Comparison of ENCODE assay signal across 11 mouse cellular contexts in genomic region chr10:119076100-119076566, GRCm38 (mm10).
DNase-seq lines count a peak whose midpoint lies in the region; ATAC-seq and TF ChIP-seq lines count a peak whose summit lies in the region.
"Had no signal": no experiment of that assay in that cellular context is flagged by ENCODE, and none has a peak within 500 bp of the region (broad histone marks: within the 10 kb centered on the region; RNA-seq: fewer than 3 reads in every experiment).

No protein-coding gene starts in this region.

- no peaks in the 10 kb centered on the region for H3K27me3 ChIP-seq in heart, embryonic 14.5 days (ENCODE audit: control insufficient read depth, insufficient read depth, low read length)
- H3K27me3 ChIP-seq in heart, embryonic 11.5 days (ENCODE audit: control insufficient read depth, insufficient read depth, low read length): no peaks in the 10 kb centered on the region
- H3K27me3 ChIP-seq in intestine, embryonic 15.5 days (replicated peaks): no peaks in the 10 kb centered on the region
- no peaks in the 10 kb centered on the region for H3K27me3 ChIP-seq in liver, adult 2 months (ENCODE audit: control insufficient read depth, insufficient read depth, low read length)
- H3K27me3 ChIP-seq in neural tube, embryonic 13.5 days: no peaks in the 10 kb centered on the region

- whole genome bisulfite sequencing in heart, embryonic 14.5 days: 26% methylated on average over 12 of the region's 12 CpGs
- 24% methylated on average over 12 of the region's 12 CpGs for WGBS in heart, embryonic 11.5 days (ENCODE audit: insufficient replicate concordance)
- WGBS in intestine, embryonic 15.5 days: 5% methylated on average over 12 of the region's 12 CpGs
- 11% methylated on average over 12 of the region's 12 CpGs for WGBS in liver, adult 2 months
- WGBS in neural tube, embryonic 13.5 days: 8% methylated on average over 12 of the region's 12 CpGs

- H3K9me3 ChIP-seq in heart, embryonic 14.5 days (ENCODE audit: control insufficient read depth, low read length): no peaks in the 10 kb centered on the region
- H3K9me3 ChIP-seq in heart, embryonic 11.5 days (replicated peaks; ENCODE audit: control insufficient read depth, low read length): no peaks in the 10 kb centered on the region
- H3K9me3 ChIP-seq in intestine, embryonic 15.5 days: no peaks in the 10 kb centered on the region
- H3K9me3 ChIP-seq in neural tube, embryonic 13.5 days: no peaks in the 10 kb centered on the region

- no peak overlapping the region for H3K9ac ChIP-seq in heart, embryonic 14.5 days (ENCODE audit: low read length)
- no peak overlapping the region for H3K9ac ChIP-seq in heart, embryonic 11.5 days (ENCODE audit: low read depth, low read length)
- no peak overlapping the region; the same call in 1 of the 2 replicates for H3K9ac ChIP-seq in intestine, embryonic 15.5 days
- no peak overlapping the region for H3K9ac ChIP-seq in liver, adult 2 months (ENCODE audit: low read depth, low read length)
- no peak overlapping the region for H3K9ac ChIP-seq in neural tube, embryonic 13.5 days

- peak overlapping the region; percentile 5; the same call in 1 of the 2 replicates for H3K4me2 ChIP-seq in heart, embryonic 14.5 days (ENCODE audit: low read length)
- no peak overlapping the region for H3K4me2 ChIP-seq in heart, embryonic 11.5 days
- H3K4me2 ChIP-seq in intestine, embryonic 15.5 days (replicated peaks): peak overlapping the region; percentile 38
- H3K4me2 ChIP-seq in neural tube, embryonic 13.5 days: peak overlapping the region; percentile 18

- H3K4me3 ChIP-seq in heart, embryonic 14.5 days (ENCODE audit: control insufficient read depth in 1 of 2, insufficient read depth in 1 of 2, low read depth in 1 of 2, low read length in 2 of 2): no peak overlapping the region
- no peak overlapping the region for H3K4me3 ChIP-seq in heart, embryonic 11.5 days (ENCODE audit: low read depth, low read length)
- H3K4me3 ChIP-seq in intestine, embryonic 15.5 days (replicated peaks): no peak overlapping the region
- no peak overlapping the region for H3K4me3 ChIP-seq in liver, adult 2 months (ENCODE audit: insufficient read depth, low read depth, low read length)
- H3K4me3 ChIP-seq in neural tube, embryonic 13.5 days: no peak overlapping the region
- H3K4me3 ChIP-seq: layer of hippocampus, adult 2 months had no signal

- DNase-seq in liver, adult 2 months (ENCODE audit: extremely low read depth, low read depth, low spot score): peak; percentile 58
- DNase-seq in thymus, postnatal 36 days: no peak
- DNase-seq in gastrocnemius, adult 18-20 months (ENCODE audit: low spot score): no peak
- no peak for DNase-seq in right cerebral cortex, postnatal 14 days
- DNase-seq: cerebellum, adult 18-20 months; thymus, adult 2 months had no signal

- no peak for TF ChIP-seq CTCF in liver, adult 2 months (IDR thresholded peaks at IDR 0.05; ENCODE audit: low read depth, low read length)

- TF ChIP-seq POLR2A in liver, adult 2 months (IDR thresholded peaks at IDR 0.05; ENCODE audit: extremely low read depth, insufficient read depth, low read length): no peak

- H3K36me3 ChIP-seq in heart, embryonic 14.5 days (ENCODE audit: control insufficient read depth, insufficient read depth, low read length): no peaks in the 10 kb centered on the region
- no peaks in the 10 kb centered on the region for H3K36me3 ChIP-seq in heart, embryonic 11.5 days (ENCODE audit: control insufficient read depth, insufficient read depth, low read length)
- no peaks in the 10 kb centered on the region for H3K36me3 ChIP-seq in intestine, embryonic 15.5 days
- H3K36me3 ChIP-seq in liver, adult 2 months (ENCODE audit: control insufficient read depth, insufficient read depth, low read length): no peaks in the 10 kb centered on the region
- H3K36me3 ChIP-seq in neural tube, embryonic 13.5 days: no peaks in the 10 kb centered on the region

- peaks cover 8 to 16% of the 10 kb centered on the region in 2 experiments for H3K4me1 ChIP-seq in heart, embryonic 14.5 days (ENCODE audit: control insufficient read depth in 2 of 2, insufficient read depth in 2 of 2, low read length in 2 of 2)
- peaks cover 4% of the 10 kb centered on the region for H3K4me1 ChIP-seq in heart, embryonic 11.5 days (ENCODE audit: control insufficient read depth, insufficient read depth, low read length)
- H3K4me1 ChIP-seq in intestine, embryonic 15.5 days (replicated peaks): peaks cover 18% of the 10 kb centered on the region
- H3K4me1 ChIP-seq in liver, adult 2 months (ENCODE audit: control insufficient read depth, insufficient read depth, low read length): peaks cover 6% of the 10 kb centered on the region; the same call in 1 of the 2 replicates
- H3K4me1 ChIP-seq in neural tube, embryonic 13.5 days (replicated peaks): peaks cover 21% of the 10 kb centered on the region

- H3K79me2 ChIP-seq in liver, adult 2 months (ENCODE audit: control insufficient read depth, insufficient read depth, low read length): no peaks in the 10 kb centered on the region

- no peak for ATAC-seq in heart, embryonic 14.5 days (ENCODE audit: insufficient number of reproducible peaks, insufficient read depth, low FRiP score, low read depth)
- ATAC-seq in heart, embryonic 11.5 days (replicated peaks; ENCODE audit: insufficient number of reproducible peaks, low FRiP score, low TSS enrichment): no peak
- ATAC-seq in intestine, embryonic 15.5 days: peak; percentile 74
- ATAC-seq in neural tube, embryonic 13.5 days (ENCODE audit: low read depth): no peak

- no peak overlapping the region for H3K27ac ChIP-seq in heart, embryonic 14.5 days (replicated peaks in 1 of 2; ENCODE audit: control insufficient read depth in 1 of 2, insufficient read depth in 1 of 2, low read depth in 2 of 2, low read length in 2 of 2)
- no peak overlapping the region for H3K27ac ChIP-seq in heart, embryonic 11.5 days (ENCODE audit: low read depth, low read length)
- H3K27ac ChIP-seq in intestine, embryonic 15.5 days: peak overlapping the region; percentile 68
- H3K27ac ChIP-seq in liver, adult 2 months (replicated peaks; ENCODE audit: insufficient read depth, low read depth, low read length): no peak overlapping the region
- no peak overlapping the region for H3K27ac ChIP-seq in neural tube, embryonic 13.5 days (replicated peaks)
- H3K27ac ChIP-seq: layer of hippocampus, adult 2 months had no signal
